Mouse (Mus musculus): ENCODE results near the gene Tmsb10. TPM values are rescaled to one million over a fixed set of nuclear protein-coding genes. Genes with fewer than 3 reads are reported as not detected.

Tmsb10 gene
- total and polyA plus RNA-seq, 3 experiments: 31.7 to 91.3 TPM; not detected in 1

- Histone ChIP-seq H3K79me2 (ENCODE audit: control insufficient read depth, insufficient read depth, low read length, poor library complexity) (no peaks in the 10 kb centered on the region), H3K9ac (ENCODE audit: control insufficient read depth, low read depth, low read length, poor library complexity, severe bottlenecking) (no peak overlapping the region), H3K27ac (ENCODE audit: control insufficient read depth, low read depth, low read length) (no peak overlapping the region), H3K27me3 (ENCODE audit: control insufficient read depth in 1 of 2, insufficient read depth in 2 of 2, low read length in 2 of 2) (no peaks in the 10 kb centered on the region), H3K4me3 (ENCODE audit: control insufficient read depth in 1 of 2, insufficient read depth in 1 of 2, low read depth in 2 of 2, low read length in 2 of 2) (no peak overlapping the region), H3K36me3 (ENCODE audit: control insufficient read depth in 1 of 2, insufficient read depth in 2 of 2, low read length in 2 of 2) (no peaks in the 10 kb centered on the region), H3K4me1 (ENCODE audit: control insufficient read depth in 1 of 2, insufficient read depth in 2 of 2, low read length in 2 of 2) (no peaks in the 10 kb centered on the region), H3K9me3 (replicated peaks; ENCODE audit: insufficient read depth, low read length) (no peaks in the 10 kb centered on the region)
- DNase-seq (ENCODE audit: low read depth, low spot score): no peak
- TF ChIP-seq ETS1 (IDR thresholded peaks at IDR 0.05; ENCODE audit: low read depth, low read length) (no peak), MEF2A (IDR thresholded peaks at IDR 0.05; ENCODE audit: extremely low read depth, insufficient replicate concordance, low read depth, low read length, poor library complexity, severe bottlenecking) (no peak)
Measured at GRCm38 (mm10) chr6:72989028-72989736, 30.6 kb upstream of the Tmsb10 start.

DNA sequence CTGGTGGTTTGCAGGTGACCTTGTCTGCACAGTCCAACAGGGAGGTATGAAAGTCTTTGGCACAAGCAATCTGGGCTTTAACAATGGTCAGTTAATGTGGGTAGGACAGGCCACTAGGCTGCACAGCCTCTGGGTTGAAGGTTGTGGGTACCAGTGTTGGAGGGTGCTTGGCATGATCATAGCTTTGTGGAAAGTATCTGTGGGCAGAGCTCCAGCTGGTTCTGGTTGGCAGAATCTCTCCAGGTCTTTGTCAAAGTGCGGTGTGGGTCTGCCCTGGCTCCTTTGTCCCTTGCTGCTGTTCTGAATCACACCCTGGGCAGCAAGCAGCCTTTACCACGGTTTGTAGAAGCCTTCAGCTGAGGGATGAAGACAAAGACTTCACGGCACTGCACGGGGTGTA, 24.0 kb upstream of the Tmsb10 start:
- TF ChIP-seq MXI1 (IDR thresholded peaks at IDR 0.05; ENCODE audit: low read depth, low read length) (no peak), E2F4 (IDR thresholded peaks at IDR 0.05; ENCODE audit: borderline replicate concordance, low read depth, low read length) (no peak), POLR2A (IDR thresholded peaks at IDR 0.05; ENCODE audit: control insufficient read depth in 1 of 2, insufficient read depth in 1 of 2, low read depth in 1 of 2, low read length in 2 of 2, poor library complexity in 1 of 2) (no peak), NELFE (IDR thresholded peaks at IDR 0.05; ENCODE audit: low read depth, low read length) (no peak), MAX (IDR thresholded peaks at IDR 0.05; ENCODE audit: low read length) (no peak), ZNF384 (IDR thresholded peaks at IDR 0.05; ENCODE audit: low read depth, low read length) (no peak), GABPA (IDR thresholded peaks at IDR 0.05; ENCODE audit: low read depth, low read length) (no peak), HCFC1 (IDR thresholded peaks at IDR 0.05; ENCODE audit: low read depth, low read length) (no peak), ZC3H11A (IDR thresholded peaks at IDR 0.05; ENCODE audit: low read depth, low read length) (no peak), BHLHE40 (IDR thresholded peaks at IDR 0.05; ENCODE audit: borderline replicate concordance, low read depth, low read length) (no peak), POLR2AphosphoS5 (IDR thresholded peaks at IDR 0.05; ENCODE audit: borderline replicate concordance, low read depth, low read length) (no peak), MAZ (IDR thresholded peaks at IDR 0.05; ENCODE audit: low read depth, low read length) (no peak), MYB (IDR thresholded peaks at IDR 0.05; ENCODE audit: low read depth, low read length) (no peak)
- no peaks in the 10 kb centered on the region for H3K9me3 ChIP-seq (replicated peaks; ENCODE audit: insufficient read depth, low read length)
- no peak overlapping the region for H3K4me3 ChIP-seq (ENCODE audit: control insufficient read depth in 1 of 2, insufficient read depth in 1 of 2, low read depth in 2 of 2, low read length in 2 of 2)
- H3K4me1 ChIP-seq (ENCODE audit: control insufficient read depth in 1 of 2, insufficient read depth in 2 of 2, low read length in 2 of 2): no peaks in the 10 kb centered on the region
- no peak overlapping the region for H3K27ac ChIP-seq (ENCODE audit: control insufficient read depth, low read depth, low read length)
- no peak for DNase-seq (ENCODE audit: low read depth, low spot score)
- H3K27me3 ChIP-seq (ENCODE audit: control insufficient read depth in 1 of 2, insufficient read depth in 2 of 2, low read length in 2 of 2): peaks cover 0 to 2% of the 10 kb centered on the region in 2 experiments; a peak in 3 of 4 replicates
- H3K79me2 ChIP-seq (ENCODE audit: control insufficient read depth, insufficient read depth, low read length, poor library complexity): no peaks in the 10 kb centered on the region
- H3K9ac ChIP-seq (ENCODE audit: control insufficient read depth, low read depth, low read length, poor library complexity, severe bottlenecking): no peak overlapping the region
- H3K36me3 ChIP-seq (ENCODE audit: control insufficient read depth in 1 of 2, insufficient read depth in 2 of 2, low read length in 2 of 2): no peaks in the 10 kb centered on the region
